Mouse (Mus musculus) testis, adult 2 months (tissue): ENCODE measurements around the gene Dlgap1. TPM values are rescaled to one million over a fixed set of nuclear protein-coding genes. Genes with fewer than 3 reads are reported as not detected.

Experiments used
- H3K27ac ChIP-seq: fragments of 200-500 bp; 2 replicates; pipeline ENCODE4 v1.5.1; 2012; ENCODE audit warnings: low read depth, low read length; ENCODE audit not compliant: control insufficient read depth, insufficient read depth
- H3K27me3 ChIP-seq: fragments of 200-500 bp; 2 replicates; pipeline ENCODE4 v1.6.1; 2012; ENCODE audit warnings: mild to moderate bottlenecking, low read length, moderate library complexity; ENCODE audit not compliant: control insufficient read depth, insufficient read depth
- H3K36me3 ChIP-seq: fragments of 200-500 bp; 2 replicates; pipeline ENCODE4 v1.6.1; 2012; ENCODE audit warnings: mild to moderate bottlenecking, low read length; ENCODE audit not compliant: control insufficient read depth, insufficient read depth
- H3K4me1 ChIP-seq: fragments of 200-500 bp; 2 replicates; pipeline ENCODE4 v1.6.1; 2012; ENCODE audit warnings: low read length; ENCODE audit not compliant: control insufficient read depth, insufficient read depth
- H3K4me3 ChIP-seq: fragments of 200-500 bp; 2 replicates; pipeline ENCODE4 v1.5.1; 2012; ENCODE audit warnings: low read depth, mild to moderate bottlenecking, low read length, moderate library complexity, mixed read lengths; ENCODE audit not compliant: control insufficient read depth
- CTCF ChIP-seq: fragments of 200-500 bp; IDR thresholded peaks from 2 replicates; pipeline ENCODE4 v1.5.1; 2012; ENCODE audit warnings: low read depth, mild to moderate bottlenecking, inconsistent platforms, low read length, moderate library complexity; ENCODE audit not compliant: control insufficient read depth, insufficient read depth, insufficient replicate concordance
- POLR2A ChIP-seq: fragments of 200-500 bp; IDR thresholded peaks from 2 replicates; pipeline ENCODE4 v1.6.1; 2012; ENCODE audit warnings: low read depth, mild to moderate bottlenecking, inconsistent platforms, low read length, moderate library complexity; ENCODE audit not compliant: control insufficient read depth
- polyA plus RNA-seq: library from polyadenylated mRNA; depleted of rRNA; stranded (reverse); fragments of >200 nt; gene quantifications from 2 replicates; pipeline ENCODE4 v1.2.3, GENCODE M21; 2012

Dlgap1 gene
- polyA plus RNA-seq, 1 experiment, result 3.5 TPM

DNA sequence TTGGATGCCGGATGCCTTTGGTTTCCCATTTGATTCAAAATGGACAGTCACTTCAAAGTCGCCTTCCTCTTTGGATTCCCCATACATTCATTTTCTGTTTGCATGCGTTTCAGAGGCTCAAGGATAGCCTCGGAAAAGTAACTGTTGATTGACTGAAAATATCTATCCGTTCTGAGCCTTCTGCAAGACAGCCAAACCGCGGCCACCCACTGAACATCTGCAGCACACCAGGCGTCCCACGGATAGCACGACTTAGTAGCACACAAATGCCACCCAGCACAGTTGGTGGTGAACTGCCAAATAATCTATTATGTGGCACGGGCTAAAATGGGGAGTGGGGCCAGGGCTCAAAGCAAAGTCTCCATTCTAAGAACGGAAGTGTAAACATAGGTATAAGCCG, 705.1 kb downstream of the Dlgap1 start:
- TF ChIP-seq CTCF (no peak), POLR2A (no peak)
- Histone ChIP-seq H3K36me3 (no peaks in the 10 kb centered on the region), H3K4me1 (no peaks in the 10 kb centered on the region), H3K27me3 (no peaks in the 10 kb centered on the region), H3K27ac (no peak overlapping the region), H3K4me3 (no peak overlapping the region)

DNA sequence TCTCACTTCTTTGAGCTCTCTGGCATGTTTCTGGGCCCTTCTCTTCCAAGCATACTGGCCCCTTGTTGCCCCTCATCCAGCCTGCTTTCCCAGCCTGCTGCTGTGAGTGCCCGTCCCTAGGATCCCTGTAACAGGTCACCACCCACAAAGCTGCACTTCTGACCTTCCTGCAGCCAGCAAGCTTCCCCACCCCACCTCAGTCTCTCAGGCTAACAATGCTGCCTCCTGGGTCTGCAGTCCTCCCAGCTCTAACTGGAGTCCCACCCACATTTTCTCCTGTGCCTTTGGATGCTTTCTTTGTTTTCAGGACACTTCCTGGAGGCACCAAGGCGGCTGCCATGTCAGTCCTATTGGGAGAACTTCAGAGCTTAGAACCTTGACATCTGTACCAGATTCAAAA, 707.6 kb downstream of the Dlgap1 start:
- H3K36me3 ChIP-seq, result no peaks in the 10 kb centered on the region
- no peaks in the 10 kb centered on the region for H3K4me1 ChIP-seq
- no peaks in the 10 kb centered on the region for H3K27me3 ChIP-seq
- no peak overlapping the region for H3K4me3 ChIP-seq
- no peak overlapping the region for H3K27ac ChIP-seq
- no peak for TF ChIP-seq POLR2A
- TF ChIP-seq CTCF, result no peak

DNA sequence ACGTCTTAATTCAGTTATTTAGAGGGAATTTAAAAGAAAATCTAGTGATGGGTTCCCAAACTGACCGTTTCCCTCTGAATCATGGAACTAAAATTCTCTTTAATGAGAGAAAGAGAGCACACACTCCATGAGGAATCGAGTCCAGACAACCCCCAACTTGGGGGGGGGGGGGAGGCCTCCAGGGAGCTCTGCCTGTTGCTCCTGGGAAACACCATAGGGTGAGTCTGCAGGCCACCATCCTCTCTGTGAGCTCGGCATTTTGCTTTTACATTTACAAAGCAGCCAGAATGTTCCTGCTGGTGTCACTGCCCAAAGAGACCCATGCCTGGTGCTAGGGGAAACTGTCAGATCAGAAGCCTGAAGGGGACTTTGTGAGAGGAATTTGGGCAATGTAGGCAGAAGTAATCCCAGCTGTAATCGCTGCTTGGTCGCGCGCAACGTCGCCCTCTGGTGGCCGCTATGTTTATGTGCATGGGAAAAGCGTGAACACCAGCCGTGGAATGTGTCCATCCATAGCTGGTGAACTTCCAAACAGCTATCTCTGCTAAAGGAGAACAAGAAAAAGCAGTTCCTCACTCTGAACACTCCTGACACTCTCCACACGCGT, 714.8 kb downstream of the Dlgap1 start:
- TF ChIP-seq POLR2A (no peak), CTCF (peak; percentile 98)
- Histone ChIP-seq H3K27ac (no peak overlapping the region), H3K27me3 (no peaks in the 10 kb centered on the region)

DNA sequence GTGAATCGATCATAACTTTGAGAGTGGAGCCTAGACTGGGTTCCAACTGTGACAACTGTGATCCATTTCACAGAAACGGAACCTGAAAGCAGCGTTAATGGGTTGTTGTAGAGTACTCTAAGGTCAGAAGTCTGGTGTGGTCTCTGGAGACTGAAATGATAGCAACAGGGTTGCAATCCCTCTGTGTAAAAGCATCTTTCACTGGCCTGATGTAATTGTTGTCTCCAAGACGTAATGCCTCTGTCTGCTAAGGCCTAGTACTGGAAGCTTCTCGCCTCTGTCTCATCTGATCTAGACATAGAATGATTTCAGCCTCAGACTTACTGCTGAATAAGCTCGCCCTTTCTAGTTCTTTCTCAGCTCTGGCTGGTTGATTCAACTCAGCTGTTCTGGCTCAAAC, 721.3 kb downstream of the Dlgap1 start:
- Histone ChIP-seq H3K4me3 (no peak overlapping the region), H3K36me3 (no peaks in the 10 kb centered on the region), H3K27ac (no peak overlapping the region), H3K27me3 (no peaks in the 10 kb centered on the region), H3K4me1 (peaks cover 2% of the 10 kb centered on the region; the same call in 1 of the 2 replicates)
- no peak for TF ChIP-seq POLR2A
- TF ChIP-seq CTCF, result no peak

More for the DNA sequence above, 714.8 kb downstream of the Dlgap1 start:
- Histone ChIP-seq H3K4me3 (no peak overlapping the region), H3K36me3 (no peaks in the 10 kb centered on the region), H3K4me1 (no peaks in the 10 kb centered on the region)

DNA sequence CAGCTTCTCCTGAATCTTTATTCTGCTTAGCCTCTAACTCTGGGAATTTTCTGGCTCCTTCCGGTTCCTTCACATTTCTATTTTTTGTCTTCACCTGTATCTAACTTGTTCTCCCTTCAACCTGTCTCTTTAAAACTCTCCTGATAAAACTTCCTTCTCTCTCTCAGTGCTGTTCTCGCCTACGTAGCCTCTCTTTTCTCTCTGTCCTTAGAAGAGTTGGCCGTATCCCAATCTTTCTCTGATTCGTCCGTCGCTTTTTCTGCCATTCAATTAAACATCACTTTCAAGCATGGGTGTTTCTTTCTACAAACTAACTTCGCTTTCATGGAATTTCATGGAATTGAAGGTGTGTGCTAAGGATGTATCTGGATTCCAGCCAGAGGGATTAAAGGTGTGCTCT, 721.7 kb downstream of the Dlgap1 start:
- Histone ChIP-seq H3K27me3 (no peaks in the 10 kb centered on the region), H3K36me3 (no peaks in the 10 kb centered on the region), H3K4me3 (no peak overlapping the region), H3K27ac (no peak overlapping the region), H3K4me1 (peaks cover 2% of the 10 kb centered on the region; the same call in 1 of the 2 replicates)
- TF ChIP-seq POLR2A, result no peak
- TF ChIP-seq CTCF, result no peak

DNA sequence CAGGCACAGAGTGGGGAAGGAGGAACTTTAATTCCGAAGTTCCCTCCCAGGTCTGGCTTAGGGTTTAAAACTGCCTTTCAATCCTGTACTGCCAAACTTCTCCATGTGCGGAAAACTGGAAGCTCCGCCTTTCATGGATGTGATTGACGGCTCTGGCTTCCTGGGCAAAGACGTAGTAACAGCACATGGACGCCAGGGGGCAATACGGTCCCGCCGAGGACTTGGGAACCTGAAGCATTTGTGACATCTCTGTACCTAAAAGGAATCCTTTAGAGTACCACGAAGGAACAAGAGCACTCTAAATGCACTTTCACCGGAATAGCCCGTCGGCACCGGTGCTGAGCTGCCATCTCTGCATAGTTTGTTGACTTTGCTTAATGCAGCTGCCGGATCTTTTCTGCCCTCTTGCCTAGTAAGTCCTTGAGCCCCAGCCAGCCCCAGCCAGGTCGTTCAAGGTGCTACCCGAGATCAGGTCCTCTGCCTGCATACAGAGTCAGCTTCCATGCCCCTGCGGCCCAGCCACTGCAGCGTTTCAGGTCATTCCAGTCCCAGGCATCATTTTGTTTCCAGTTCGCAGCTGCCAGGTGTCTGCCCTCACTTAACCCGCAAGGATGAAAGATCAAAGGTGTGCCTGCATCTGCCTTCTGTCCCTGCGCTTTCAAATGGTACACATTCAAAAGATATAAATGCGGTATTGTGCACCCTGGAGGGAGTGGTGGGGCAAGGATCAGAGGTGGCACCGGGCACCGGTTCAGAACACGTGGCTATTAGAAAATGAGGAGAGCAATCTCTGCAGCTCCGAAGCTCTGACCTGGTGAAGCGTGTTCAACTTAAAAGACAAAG, 738.3 kb downstream of the Dlgap1 start:
- no peaks in the 10 kb centered on the region for H3K36me3 ChIP-seq
- peak overlapping the region; percentile 35 for H3K4me3 ChIP-seq
- H3K27me3 ChIP-seq, result no peaks in the 10 kb centered on the region
- peaks cover 7% of the 10 kb centered on the region for H3K4me1 ChIP-seq
- H3K27ac ChIP-seq, result no peak overlapping the region
- peak; percentile 97 for TF ChIP-seq CTCF
- no peak for TF ChIP-seq POLR2A

DNA sequence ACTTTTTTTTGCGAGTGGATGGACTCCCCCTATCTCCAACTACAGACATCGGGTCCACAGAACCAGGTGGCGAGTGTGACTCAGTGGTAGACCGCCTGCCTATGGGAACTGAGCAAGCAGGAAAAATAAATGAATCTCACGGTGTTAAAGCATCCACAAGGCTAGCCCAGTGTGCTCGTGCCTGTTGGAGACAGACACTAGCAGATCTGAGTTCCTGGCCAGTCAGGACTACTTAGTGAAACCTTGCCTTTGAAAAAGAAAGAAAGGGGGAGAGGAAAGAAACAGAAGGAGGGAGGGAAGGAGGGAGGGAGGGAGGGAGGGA, 738.9 kb downstream of the Dlgap1 start:
- H3K27me3 ChIP-seq, result no peaks in the 10 kb centered on the region
- H3K27ac ChIP-seq, result no peak overlapping the region
- peaks cover 7% of the 10 kb centered on the region for H3K4me1 ChIP-seq
- TF ChIP-seq POLR2A, result no peak
- no peak for TF ChIP-seq CTCF
- no peaks in the 10 kb centered on the region for H3K36me3 ChIP-seq
- no peak overlapping the region for H3K4me3 ChIP-seq
